Mouse (Mus musculus) spleen, postnatal 10 days (tissue): ENCODE measurements around the gene Rpl13a.
A peak's percentile ranks its signal among the peaks of the same experiment; 100 is the strongest.
"Not testable (repeated sequence)": the region's sequence is repeated elsewhere in the genome, so short reads cannot be mapped to it uniquely, and the experiment has no call there.

ENCODE experiments used
- DNase-seq, 2 experiments: peaks; one replicate each; pipeline ENCODE4 v3.0.0; 2021 to 2022; ENCODE audit warnings: low spot score in 2 of 2

Rpl13a gene

DNA sequence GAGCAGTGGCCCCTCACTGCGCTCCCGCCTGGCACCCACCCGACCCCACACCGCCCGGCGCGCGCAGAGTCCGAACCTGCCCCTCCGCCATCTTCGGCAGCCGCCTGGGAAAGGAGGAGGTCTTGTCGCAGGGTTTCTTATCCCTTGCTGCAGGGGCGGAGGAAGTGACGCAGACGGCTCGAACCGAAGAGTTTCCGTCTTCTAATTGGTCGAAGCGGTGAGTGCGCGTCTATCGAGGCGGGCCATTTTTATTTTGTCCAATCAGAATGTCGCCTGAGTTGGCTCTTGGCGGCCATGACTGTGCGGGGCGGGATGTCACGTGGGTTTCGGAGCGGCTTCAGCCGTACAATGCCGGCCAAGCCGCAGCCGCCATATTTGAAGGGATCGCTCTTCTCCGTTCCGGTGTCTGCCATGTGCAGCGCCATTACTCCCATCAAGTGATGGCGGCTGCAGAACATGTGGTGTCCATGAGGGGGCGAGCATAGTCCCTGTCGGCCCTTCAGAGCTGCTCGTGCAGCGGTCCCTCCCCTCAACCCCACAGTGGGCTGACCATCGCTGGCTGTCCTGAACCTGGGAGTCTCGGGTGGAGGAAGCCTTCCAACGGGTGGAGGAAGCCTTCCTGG, at the start of gene Rpl13a:
Gene Rpl13a (minus strand): TSS at position 138 of the 623 bp plus-strand sequence.
- peak; percentile 96 to 98 for DNase-seq

DNA sequence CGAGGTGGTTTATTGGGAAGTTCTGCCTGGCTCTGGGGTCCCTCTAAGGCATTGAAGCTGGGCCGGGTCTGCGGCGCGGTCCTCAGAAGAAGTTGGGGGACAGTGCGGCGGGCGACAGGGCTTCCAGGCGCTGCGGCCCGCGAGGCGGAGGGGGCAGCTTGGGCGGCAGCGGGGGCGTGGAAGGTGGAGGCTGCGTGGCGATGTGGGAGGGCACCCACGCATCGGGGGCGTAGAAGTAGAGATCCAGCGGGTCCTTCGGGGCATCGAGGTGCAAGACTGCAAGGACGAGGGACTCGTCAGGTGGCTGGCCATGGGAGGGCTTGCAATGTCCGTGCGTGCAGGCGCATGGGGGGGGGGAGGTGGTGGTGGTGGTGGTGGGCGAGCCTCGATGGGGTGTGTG, 47.8 kb upstream of the Rpl13a start:
- DNase-seq = no peak

DNA sequence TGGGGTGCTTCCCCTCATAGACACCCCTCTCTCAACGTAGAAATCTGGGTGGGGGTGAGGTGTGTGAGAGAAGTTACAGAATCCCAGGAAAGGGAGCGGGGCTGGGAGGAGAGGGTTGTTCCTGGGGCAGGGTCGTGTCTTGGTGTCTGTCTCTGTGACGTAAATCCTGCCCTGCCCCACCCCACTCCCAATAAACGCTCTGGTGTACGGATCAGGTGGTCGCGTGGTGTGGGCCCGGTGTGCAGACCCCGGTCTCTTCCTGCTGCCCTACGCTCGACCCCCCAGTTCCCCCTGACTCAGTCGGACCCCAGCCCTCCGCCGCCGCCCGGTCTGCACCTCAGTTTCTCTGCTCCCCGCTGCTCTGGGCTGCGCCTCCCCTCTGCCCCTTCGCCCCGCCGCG, 47.4 kb upstream of the Rpl13a start:
- DNase-seq = no peak

DNA sequence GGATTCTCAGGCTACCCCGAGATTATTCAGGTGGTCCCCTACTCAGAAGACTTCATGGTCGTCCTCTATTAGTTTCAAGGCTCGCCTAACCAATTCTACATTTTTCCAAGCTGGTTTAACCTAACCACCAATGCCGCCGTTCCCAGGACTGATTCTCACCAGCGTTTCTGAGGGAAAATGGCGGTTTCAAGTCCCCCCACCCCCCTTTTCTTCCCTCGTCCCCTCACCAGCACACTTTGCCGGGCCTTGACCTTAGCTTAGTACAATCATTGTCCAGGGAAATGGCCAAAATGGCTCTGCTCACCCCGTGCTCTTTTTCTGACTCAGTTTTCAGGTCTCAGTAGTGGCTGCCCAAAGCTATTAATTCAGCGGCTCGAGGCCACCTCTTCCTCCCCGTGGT, 46.8 kb upstream of the Rpl13a start:
- DNase-seq = no peak

DNA sequence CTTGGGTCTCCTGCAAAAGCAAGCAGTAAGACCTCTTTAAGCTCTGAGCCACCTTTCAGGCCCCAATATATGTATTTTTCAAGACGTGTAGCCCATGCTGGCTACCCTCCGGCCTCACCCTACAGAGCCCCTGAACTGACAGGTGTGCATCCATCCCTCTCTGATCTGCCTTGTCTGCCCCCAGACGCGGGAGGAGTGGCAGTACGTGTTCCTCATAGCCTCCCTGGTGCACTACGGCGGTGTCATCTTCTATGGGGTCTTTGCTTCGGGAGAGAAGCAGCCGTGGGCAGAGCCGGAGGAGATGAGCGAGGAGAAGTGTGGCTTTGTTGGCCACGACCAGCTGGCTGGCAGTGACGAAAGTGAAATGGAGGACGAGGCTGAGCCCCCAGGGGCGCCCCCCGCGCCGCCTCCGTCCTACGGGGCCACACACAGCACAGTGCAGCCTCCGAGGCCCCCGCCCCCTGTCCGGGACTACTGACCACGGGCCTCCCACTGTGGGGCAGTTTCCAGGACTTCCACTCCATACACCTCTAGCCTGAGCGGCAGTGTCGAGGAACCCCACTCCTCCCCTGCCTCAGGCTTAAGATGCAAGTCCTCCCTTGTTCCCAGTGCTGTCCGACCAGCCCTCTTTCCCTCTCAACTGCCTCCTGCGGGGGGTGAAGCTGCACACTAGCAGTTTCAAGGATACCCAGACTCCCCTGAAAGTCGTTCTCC, 46.2 kb upstream of the Rpl13a start:
- DNase-seq = no peak

DNA sequence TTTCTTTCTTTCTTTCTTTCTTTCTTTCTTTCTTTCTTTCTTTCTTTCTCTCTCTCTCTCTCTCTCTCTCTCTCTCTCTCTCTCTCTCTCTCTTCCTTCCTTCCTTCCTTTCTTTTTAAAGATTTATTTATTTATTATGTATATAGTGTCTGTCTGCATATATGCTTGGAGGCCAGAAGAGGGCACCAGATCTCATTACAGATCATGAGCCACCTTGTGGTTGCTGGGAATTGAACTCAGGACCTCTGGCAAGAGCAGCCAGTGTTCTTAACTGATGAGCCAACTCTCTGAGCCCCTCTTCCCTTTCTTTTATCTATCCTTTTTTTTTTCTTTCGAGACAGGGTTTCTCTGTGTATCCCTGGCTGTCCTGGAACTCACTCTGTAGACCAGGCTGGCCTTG, 45.2 kb upstream of the Rpl13a start:
- not testable (repeated sequence) for DNase-seq

DNA sequence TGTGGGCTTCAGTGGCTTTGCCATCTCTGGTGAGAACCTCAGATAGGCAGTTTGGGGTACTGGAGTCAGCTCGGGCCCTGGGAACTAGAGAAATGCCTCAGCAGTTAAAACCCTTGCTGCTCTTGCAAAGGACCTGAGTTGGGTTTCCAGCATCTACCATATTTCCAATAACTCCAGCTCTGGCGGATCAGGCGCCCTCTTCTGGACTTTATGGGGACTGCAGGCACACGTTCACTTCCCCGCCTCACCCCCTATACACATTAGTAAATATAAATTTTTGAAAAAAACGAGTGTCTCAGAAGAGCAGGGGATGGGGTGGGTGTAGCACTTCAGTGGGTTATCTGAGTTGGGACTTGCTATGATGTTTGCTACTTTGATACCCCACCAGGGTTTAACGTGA, 44.4 kb upstream of the Rpl13a start:
- DNase-seq = peak; percentile 43 to 72

DNA sequence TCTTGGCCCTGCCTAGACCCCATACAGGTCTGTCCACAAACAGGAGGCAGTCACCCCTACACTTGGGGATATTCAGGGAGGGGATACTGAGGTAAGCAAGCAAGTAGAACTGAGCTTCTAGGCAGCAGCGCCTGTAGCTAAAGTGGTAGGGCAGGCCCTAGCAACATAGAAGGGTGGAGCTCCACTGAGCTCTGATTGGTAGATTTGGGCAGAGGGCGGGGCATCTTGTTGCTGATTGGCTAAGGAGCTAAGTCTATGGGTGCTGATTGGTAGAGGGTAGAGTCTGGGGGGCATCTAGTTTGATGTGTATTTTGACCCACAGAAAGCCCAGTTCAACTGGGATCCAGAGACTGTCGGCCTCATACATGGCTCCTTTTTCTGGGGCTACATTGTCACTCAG, 40.9 kb upstream of the Rpl13a start:
- DNase-seq = no peak

DNA sequence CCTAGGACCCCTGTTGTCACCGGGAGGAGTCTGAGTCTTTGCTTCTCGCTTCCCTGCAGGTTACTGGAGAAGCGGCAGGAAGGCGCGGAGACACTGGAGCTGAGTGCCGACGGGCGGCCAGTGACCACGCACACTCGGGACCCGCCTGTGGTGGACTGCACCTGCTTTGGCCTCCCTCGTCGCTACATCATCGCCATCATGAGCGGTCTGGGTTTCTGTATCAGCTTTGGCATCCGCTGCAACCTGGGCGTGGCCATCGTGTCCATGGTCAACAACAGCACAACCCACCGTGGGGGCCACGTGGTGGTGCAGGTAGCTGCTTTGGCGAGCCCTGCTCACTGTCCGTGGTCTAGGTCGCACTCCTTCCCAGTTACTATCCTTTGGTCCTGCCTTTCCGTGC, 40.1 kb upstream of the Rpl13a start:
- DNase-seq = no peak

DNA sequence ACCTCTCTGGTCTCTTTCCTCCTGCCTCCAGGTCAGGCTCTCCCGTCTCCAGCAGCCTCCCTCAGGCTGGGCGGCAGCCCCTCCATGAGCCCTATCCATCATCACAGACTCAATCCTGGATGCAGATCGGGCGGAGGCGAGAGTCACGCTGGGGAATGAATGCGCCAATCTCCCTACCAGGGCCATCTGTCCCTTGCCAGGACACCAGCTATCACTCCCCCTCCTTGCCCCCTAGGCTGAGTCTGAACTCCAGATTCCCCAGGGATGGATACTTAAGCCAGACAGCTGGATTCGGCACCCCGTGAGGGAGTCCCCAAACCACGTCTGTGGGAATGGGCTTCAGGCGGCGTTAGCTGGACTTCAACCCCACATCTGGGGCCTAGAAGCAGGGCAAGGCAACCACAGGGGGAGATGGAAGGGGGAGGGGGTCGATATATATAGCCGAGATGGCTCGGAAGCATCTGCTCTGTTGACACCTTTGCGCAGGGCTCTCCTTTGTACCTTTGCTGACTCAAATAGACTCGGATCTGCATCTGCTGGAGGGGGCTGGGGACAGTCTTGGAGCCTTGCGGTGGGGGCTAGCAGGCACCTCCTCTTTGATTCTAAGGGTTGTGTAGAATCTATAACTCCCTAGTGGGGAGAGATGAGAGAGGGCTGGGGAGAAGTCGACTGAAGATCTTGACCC, 39.3 kb upstream of the Rpl13a start:
- no peak for DNase-seq

DNA sequence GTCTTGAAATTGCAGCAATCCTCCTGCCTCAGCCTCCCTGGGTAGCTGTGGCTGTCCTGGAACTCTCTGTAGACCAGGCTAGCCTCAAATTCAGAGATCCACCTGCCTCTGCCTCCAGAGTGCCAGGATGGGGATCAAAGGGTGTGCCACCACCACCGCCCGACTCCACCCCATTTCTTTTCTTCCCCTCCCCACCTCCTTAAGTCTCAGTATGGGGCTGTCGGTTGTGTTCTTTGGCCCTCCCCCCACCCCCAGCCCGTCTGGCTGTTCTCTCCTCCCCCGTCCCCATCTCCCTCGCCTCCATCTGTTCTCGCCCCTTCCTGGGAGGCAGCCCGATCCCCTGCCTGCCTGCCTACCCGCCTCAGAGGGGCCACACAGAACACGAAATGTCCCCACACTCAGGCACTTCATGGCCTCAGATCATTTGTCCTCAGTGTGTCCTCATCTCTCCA, 38.4 kb upstream of the Rpl13a start:
- DNase-seq = no peak

DNA sequence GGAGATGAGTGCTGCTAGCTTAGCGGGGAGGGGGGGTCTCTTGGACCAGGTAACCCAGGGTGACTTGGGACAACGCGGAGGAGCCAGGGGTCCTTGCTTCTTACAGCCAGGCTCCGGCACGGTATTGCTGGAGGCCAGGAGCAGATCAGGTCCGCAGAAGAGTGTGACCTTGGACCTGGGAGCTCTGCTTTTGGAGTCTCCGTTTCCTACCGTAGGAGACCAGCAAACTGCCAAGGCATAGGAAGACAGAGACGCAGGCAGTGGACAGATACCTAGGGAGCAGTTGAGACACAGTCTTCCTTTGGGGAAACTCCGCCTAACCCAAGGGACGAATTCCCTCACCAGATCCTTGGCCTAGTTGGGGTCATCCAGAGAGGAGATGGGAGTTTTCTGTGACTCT, 37.1 kb upstream of the Rpl13a start:
- no peak for DNase-seq

DNA sequence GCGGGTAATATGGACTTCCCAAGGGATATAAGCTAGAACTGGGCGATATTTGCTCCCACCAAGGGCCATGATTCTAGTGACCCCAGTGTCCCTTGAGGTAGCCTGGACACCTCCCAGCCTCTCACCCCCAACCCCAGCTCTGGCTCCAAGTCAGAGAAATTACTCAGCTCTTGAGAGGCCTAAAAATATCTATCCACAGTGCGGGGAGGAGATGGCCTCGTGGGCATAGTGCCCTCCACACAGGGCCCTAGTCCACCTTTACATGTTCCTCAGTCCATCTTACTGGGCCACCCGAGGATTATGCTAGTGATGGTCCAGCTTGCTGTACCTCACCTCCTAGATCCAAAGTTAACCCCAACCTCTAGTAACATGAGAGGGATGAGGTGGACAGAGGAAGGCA, 36.3 kb upstream of the Rpl13a start:
- DNase-seq = no peak

DNA sequence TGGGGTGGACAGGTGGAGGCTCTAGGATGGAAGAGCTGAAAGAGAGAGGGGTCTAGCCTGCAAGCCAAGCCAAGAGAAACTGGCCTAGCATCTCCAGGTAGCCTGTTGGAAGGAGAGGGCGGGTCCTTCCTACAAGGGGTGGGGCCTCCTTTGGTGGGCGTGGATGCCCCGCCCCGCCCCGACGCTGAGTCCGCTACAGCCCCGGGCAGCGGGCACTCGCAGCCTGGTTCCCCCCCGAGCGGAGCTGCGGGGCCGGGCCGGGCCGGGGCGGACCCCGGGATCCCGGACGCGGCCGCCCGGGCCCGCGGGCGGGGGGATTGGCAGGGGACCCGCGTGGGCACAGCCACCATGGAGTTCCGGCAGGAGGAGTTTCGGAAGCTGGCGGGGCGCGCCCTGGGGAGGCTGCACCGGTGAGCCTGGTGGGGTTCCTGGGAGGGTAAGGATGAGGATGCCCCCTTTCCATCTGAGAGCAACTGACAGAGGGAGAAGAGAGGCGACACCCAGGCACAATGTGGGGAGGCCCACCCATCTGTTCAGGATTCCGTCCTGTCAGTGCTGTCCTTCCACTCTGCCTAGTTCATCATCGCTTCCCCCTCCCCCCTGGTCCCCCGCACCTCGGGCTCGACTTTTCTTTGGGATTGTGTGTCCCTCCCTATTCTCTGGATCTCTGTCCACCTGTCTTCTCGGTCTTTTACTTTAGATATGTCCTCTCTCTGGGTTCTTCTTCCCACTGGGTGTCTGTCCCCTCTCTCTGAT, 35.4 kb upstream of the Rpl13a start, which contains the start of gene Slc17a7:
Gene Slc17a7 (plus strand): TSS at position 215 of the 756 bp plus-strand sequence.
- peak in 1 of 2 experiments; percentile 46 for DNase-seq

DNA sequence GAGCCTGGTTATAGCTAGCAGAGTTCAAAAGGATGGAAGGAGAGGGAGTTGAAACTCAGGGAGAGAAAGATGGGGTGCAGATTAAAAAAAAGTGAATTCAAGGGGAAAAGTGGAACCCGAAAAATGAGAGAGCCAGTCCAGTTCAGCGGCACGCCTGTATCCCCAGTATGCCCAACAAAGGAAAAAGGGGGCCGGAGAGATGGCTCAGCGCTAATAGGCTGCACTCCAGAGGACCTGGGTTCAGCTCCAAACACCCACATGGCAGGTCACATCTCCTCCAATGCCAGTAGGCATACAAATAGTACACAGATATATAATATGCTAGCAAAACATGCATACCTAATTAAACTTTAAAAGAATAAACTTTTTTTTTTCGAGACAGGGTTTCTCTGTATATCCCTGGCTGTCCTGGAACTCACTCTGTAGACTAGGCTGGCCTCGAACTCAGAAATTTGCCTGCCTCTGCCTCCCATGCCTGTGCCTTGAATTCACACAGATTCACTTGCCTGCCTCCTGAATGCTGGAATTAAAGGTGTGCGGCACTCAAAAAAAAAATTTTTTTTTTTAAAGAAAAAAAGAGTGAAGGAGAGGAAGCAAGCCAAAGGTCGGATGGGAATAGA, 34.5 kb upstream of the Rpl13a start:
- no peak for DNase-seq

DNA sequence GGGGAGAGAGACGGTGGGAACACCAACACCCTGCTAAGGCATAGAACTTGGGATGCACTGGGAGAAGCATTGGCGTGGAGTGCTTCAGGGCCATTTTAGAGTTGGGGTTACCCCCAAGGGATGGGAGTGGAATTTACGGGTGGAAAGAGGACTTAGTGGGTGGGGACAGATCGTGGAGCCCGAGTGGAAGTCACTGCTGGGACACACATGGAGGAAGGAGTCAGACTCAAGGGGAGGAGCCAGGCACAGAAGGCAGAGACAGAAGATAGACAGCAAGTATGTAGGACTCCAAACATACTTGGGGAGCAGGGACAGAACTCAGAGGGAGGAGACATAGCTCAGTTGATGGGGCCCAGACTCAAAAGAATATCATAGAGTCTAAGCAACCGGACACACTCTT, 34.0 kb upstream of the Rpl13a start:
- DNase-seq = no peak

DNA sequence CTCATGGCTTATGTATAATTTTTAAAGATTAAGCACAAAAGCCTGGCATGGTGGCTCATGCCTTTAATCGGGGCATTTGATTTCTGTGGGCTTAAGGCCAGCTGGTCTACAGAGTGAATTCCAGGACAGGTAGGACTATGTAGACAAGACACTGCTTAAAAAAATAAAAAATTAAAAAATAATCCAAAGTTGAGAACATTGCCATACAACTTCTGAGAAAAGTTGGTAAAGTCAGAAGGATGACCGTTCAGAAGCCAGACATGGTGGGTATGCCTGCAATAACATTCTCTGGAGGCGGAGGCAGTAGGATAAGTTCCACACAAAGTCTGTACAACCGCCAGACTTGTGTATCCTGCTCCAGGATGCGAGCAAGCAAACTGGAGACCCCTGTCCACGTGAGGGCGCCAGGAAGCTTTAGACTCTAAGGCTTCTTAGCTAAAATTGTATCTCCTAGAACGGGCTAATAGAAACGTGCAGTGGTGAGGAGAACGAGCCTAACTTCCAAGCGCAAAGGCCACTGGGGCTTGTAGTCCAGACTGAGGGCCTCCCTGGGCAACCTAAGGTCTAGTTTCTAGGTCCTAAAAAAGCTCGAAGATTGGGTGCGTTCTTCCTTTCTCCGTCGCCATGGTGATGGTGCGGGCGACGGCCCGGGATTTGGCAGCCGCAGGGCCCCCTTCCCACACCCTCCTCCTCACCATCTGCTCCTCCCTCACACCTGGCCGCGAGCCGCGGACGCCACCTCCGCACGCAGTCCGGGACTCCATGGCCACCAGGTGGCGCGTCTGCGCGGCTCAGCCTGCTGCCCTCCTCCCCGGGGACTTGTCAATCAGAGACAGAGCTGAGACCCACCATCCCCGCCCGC, 33.3 kb upstream of the Rpl13a start:
- DNase-seq = peak; percentile 85 to 91

DNA sequence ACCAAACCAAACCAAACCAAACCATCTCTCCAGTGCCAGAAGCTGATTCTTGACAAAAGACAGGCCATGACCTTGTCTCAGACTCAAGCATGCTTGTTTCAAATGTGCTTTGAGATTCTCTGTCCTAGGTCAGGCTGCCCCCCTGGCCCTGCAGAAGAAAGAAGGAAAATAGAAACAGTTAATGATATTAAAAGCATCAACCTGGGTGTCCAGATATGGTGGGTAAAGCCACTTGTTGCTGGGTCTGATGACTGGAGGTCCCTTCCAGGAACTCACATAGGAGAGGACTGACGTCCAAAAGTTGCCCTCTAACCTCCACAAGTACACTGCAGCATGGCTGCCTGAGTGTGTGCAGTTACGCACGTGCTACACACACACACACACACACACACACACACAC, 32.3 kb upstream of the Rpl13a start:
- DNase-seq = no peak

DNA sequence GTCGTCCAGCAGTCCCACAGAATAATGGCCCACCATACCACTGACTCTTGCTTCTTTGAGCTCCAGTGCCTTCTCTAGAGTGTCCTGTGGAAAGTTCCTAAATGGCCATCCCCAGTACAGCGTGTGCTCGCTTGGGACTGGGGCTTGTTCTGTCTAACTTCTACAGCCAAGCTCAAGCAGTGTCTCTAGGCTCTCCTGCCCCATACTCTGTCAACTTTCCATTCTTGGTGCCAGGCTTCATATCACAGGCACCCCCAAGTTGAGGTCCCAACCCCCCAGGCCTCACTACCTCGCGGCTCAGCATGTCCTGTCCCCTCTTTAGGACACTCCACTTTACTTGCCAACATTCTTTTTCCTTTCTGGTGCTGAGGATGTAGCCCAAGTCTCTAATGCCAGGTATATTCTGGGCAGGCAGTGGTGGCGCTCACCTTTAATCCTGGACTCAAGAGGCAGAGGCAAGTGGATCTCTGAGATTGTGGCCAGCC, 31.8 kb upstream of the Rpl13a start:
- no peak for DNase-seq

DNA sequence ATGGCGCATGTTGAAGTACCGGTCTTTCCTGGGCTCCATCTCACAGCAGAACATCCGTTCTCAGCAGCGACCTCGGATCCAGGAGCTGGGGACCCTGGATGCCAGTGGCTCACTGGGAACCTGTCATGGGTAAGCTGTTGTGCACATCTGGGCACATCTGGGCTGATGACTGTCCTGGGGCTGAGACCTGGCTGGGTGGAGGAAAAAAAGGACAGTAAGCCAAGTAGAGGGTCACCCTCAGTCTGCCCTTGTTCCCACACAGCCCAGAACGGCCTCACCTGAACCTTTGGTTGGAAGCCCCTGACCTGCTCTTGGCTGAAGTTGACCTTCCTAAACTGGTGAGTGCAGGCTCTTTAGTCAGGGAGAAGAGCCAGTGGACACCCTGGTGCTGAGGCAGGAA, 30.4 kb upstream of the Rpl13a start:
- DNase-seq = no peak

DNA sequence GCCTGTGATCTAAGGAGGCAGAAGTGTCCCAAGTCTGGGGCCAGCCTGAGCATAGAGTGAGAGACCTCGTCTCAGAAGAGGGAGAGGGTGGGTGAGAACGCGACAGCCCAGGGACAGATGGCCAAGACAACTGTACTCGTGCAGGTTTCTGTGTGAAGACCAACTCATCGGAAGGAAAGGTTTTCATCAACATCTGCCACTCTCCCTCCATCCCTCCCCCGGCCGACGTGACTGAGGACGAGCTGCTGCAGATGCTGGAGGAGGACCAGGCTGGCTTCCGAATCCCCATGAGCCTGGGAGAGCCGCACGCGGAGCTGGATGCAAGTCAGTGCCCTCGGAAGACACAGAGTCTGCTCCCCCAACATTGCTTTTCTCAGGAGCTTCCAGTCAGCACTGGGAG, 28.9 kb upstream of the Rpl13a start:
- no peak for DNase-seq
